Mouse (Mus musculus) embryonic fibroblast, embryonic 13.5 days (primary cell): Measurements from ENCODE around the gene Arsj.

ENCODE experiments used
- CTCF ChIP-seq: IDR thresholded peaks from 2 replicates; pipeline ENCODE4 v1.5.1; 2011; ENCODE audit warnings: mild to moderate bottlenecking, control low read depth, low read length, moderate library complexity, borderline replicate concordance; ENCODE audit not compliant: insufficient read depth
- POLR2A ChIP-seq: IDR thresholded peaks from 2 replicates; pipeline ENCODE4 v1.6.1; 2011; ENCODE audit warnings: low read depth, mild to moderate bottlenecking, control low read depth, low read length, moderate library complexity

GRCm38 (mm10) chr3:126362392-126362791 lies 1.1 kb upstream of the Arsj start:
- TF ChIP-seq CTCF = no peak
- no peak for TF ChIP-seq POLR2A
